Mouse (Mus musculus) MEL-GATA-1-ER (cell line): ENCODE measurements around the gene Ccdc186.

ENCODE experiments used
- DNase-seq: peaks from one replicate; pipeline ENCODE4 v3.0.0-alpha.2; 2012; ENCODE audit warnings: low read depth; ENCODE audit errors: extremely low read depth

The Ccdc186 gene

GRCm38 (mm10) chr19:56821798-56822447 lies at the start of gene Ccdc186:
TSS of gene Ccdc186 (minus strand) at chr19:56822190.
- peak; percentile 83 for DNase-seq

GRCm38 (mm10) chr19:56867701-56868100 lies 45.7 kb upstream of the Ccdc186 start:
- DNase-seq = no peak

GRCm38 (mm10) chr19:56856455-56856854 lies 34.5 kb upstream of the Ccdc186 start:
- DNase-seq = no peak

GRCm38 (mm10) chr19:56852590-56852989 lies 30.6 kb upstream of the Ccdc186 start:
- no peak for DNase-seq

GRCm38 (mm10) chr19:56842974-56843373 lies 21.0 kb upstream of the Ccdc186 start:
- no peak for DNase-seq

GRCm38 (mm10) chr19:56838942-56839706 lies 17.1 kb upstream of the Ccdc186 start:
- no peak for DNase-seq

- DNase-seq = no peak
These were observed 13.3 kb upstream of the Ccdc186 start for GRCm38 (mm10) chr19:56835340-56835739.

GRCm38 (mm10) chr19:56830163-56830562 lies 8.2 kb upstream of the Ccdc186 start:
- DNase-seq = no peak

GRCm38 (mm10) chr19:56829267-56829666 lies 7.3 kb upstream of the Ccdc186 start:
- no peak for DNase-seq

GRCm38 (mm10) chr19:56828305-56828704 lies 6.3 kb upstream of the Ccdc186 start:
- DNase-seq = no peak

- no peak for DNase-seq
These were observed 4.1 kb upstream of the Ccdc186 start, which contains the start of gene Tdrd1 for GRCm38 (mm10) chr19:56826047-56826631. TSS of gene Tdrd1 (plus strand) at chr19:56826209.

- no peak for DNase-seq
These were observed 452 bp upstream of the Ccdc186 start for GRCm38 (mm10) chr19:56822448-56822836.

GRCm38 (mm10) chr19:56821040-56821797 lies 771 bp downstream of the Ccdc186 start:
- DNase-seq = peak; percentile 36

- no peak for DNase-seq
These were observed 4.0 kb downstream of the Ccdc186 start for GRCm38 (mm10) chr19:56817851-56818526.

GRCm38 (mm10) chr19:56813360-56813759 lies 8.6 kb downstream of the Ccdc186 start:
- DNase-seq = no peak

- DNase-seq = peak; percentile 73
These were observed 10.4 kb downstream of the Ccdc186 start for GRCm38 (mm10) chr19:56811590-56811989.

- no peak for DNase-seq
These were observed 11.3 kb downstream of the Ccdc186 start for GRCm38 (mm10) chr19:56810641-56811146.

- no peak for DNase-seq
These were observed 13.2 kb downstream of the Ccdc186 start for GRCm38 (mm10) chr19:56808771-56809170.

GRCm38 (mm10) chr19:56807122-56807521 lies 14.9 kb downstream of the Ccdc186 start:
- DNase-seq = no peak

GRCm38 (mm10) chr19:56805366-56805765 lies 16.6 kb downstream of the Ccdc186 start:
- DNase-seq = no peak

- DNase-seq = no peak
These were observed 19.6 kb downstream of the Ccdc186 start for GRCm38 (mm10) chr19:56802352-56802746.
